Mouse (Mus musculus) megakaryocyte, embryonic 14.5 days (primary cell): Measurements from ENCODE around the gene Nup107.

Source experiments
- FLI1 ChIP-seq: IDR thresholded peaks from 2 replicates; pipeline ENCODE4 v1.6.1; 2012; ENCODE audit warnings: low read length, inconsistent platforms, mixed read lengths
- GATA1 ChIP-seq: IDR thresholded peaks from 3 replicates; pipeline ENCODE4 v1.6.1; 2012; ENCODE audit warnings: mixed read lengths, low read length, inconsistent platforms, borderline replicate concordance

GRCm38 (mm10) chr10:117836354-117836753, 43.8 kb upstream of the Nup107 start:
- TF ChIP-seq GATA1, result no peak
- TF ChIP-seq FLI1, result no peak
